Mouse (Mus musculus) gastrocnemius, adult 8-10 months (tissue): ENCODE measurements around the gene AI837181. TPM values are rescaled to one million over a fixed set of nuclear protein-coding genes. Genes with fewer than 3 reads are reported as not detected.

Source experiments
- DNase-seq, 2 experiments: peaks; one replicate each; pipeline ENCODE4 v3.0.0; 2022; ENCODE audit warnings: low spot score in 2 of 2
- total RNA-seq, 4 experiments: library from RNA; stranded (reverse); gene quantifications; 2 replicates each; pipeline ENCODE4 v1.2.4; 2022

Gene AI837181
- total RNA-seq, 4 experiments from 2014 or later = 33.7 to 38.3 (median 35.8) TPM

DNA sequence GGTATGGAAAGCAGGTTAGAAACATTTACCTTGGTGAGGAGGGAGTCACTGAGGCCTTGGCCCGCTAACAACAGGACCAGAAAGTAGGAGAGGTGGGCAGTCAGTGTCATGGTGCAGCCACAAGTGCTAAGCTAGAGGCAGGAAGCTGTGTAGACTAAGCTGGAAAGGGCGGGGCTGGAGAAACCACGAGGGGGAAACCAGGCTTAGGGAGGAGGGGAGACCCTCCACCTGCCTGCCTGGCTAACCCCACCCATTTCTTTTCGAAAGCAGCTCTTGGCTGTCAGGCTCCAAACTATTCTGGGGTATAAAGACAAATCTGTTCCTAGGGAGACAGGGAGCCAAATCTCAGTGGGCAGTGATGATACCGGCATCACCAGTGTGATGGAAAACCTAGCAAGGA lies 43.4 kb downstream of the AI837181 start, which contains the start of gene Ctsw:
Gene Ctsw, minus strand, starts transcription at position 134 of the 400 bp plus-strand sequence.
- no peak for DNase-seq

DNA sequence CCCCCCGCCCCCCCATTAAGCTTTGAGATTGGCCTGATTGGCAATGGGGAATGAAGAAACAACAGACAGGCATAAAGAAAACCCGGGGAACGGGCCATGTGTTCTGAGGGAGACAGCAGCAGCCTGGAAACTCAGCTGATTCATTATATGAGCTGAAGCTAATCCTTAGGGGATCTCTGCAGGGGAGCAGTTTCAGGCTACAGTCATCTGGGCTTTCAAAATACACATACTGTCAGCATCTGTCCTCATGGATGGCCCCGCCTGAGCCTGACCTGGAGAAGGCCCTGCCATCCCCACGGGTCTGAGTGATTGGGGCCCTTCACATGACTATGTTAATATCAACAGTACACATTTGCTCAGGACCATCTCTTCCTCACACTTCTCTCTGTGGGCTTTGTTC lies 46.9 kb downstream of the AI837181 start:
- DNase-seq = no peak

DNA sequence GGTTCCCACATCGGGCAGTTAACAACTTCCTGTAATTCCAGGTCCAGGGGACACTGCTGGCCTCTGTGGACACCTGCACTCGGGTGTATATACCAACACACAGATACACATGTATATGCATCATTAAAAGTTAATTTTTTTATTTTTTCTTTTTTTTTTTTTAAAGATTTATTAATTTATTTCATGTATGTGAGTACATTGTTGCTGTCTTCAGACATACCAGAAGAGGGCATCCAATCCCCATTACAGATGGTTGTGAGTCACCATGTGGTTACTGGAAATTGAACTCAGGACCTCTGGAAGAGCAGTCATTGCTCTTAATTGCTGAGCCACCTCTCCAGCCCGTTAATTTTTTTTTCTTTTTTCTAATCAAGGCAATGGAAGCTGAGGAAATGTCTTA lies 47.9 kb downstream of the AI837181 start:
- no peak for DNase-seq

DNA sequence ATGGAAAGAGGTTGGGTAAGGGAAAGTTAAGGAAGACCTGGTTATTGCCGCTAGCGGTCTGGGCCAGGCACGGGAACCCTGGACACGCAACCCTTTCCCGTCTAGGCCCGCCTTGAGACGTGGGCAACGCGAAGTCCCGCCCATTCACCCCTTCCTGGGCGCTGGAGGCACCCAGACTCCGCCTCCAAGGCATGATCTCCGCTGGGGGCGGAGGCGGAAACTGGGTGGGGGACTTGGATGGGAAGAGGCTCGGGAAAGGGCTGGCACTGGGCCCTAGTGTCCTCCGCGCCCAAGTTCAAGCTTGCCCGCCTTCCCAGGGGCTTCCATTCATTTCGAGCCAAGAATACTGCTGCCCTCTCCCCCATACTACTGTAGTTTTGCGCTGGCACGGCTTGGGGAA lies 48.8 kb downstream of the AI837181 start, which contains the start of gene Efemp2:
Gene Efemp2, plus strand, starts transcription at position 235 of the 400 bp plus-strand sequence.
- DNase-seq = peak; percentile 66 to 78

DNA sequence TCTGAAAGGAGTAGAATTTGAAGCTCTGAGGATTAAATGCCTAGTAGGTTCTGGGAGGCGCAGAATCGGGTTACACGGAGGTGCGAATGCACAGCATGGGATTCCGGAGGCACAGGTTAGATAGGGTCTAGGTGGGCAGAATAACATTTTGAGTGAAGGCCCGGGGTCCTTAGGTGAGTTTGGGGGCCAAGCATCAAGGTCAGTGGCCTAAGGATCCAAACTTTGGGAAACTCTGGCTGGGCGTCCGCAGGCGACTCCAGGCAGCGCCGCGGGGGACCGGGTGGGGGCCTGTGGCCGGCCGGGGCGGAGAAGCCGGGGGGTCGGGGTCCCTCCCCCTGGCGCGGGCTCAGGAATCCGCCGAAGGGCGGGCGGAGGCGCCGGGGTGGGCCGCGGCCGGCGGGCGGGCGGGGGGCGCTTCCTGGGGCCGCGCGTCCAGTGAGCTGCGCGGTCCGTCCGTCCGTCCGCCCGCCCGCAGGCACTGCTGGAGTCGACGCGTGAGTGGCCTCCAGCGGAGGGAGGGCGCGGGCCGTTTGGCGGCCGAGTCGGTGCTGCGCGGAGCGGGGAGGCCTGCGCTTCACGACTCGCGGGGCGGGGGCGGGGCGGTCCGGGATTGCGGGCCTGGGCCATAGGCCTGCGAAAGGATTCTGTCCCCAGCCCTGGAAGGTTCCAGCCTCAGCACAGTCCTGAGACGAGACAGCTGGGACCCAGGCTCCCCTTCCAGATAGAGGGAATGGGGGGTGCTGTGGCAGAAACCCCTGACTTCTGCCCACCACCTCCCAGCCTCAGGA lies 49.5 kb downstream of the AI837181 start:
- DNase-seq = no peak

DNA sequence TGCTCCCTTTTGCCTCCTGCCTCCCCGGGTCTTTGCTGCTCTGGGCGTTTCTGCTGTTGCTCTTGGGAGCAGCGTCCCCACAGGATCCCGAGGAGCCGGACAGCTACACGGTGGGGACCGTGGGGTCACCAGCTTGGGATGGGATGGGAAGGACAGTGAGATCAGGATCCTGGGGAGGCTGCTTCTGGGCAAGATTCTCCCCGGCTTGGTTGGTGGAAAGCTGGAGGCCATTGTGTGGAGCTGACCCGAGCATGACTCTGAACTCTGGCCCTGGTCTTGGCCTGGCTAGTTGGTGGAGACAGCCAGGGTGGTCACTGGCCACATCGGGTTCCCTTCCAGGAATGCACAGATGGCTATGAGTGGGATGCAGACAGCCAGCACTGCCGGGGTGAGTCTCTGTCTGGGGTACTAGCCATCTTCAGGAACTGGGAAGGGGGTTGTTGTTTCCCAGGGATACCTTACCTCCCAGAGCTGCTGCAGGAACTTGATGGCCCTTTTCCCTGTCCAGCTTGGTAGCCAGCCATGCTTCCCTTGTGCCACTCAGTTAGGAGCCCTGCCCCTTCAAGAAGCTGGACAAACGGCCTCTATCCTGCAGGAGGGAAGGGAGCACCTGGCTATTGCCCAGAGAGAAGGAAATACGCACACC lies 50.2 kb downstream of the AI837181 start:
- no peak for DNase-seq

Other genes starting within 250 kb of the AI837181 start
- 1 to 10 TPM; 4.5 to 6.6 (median 5.4) TPM for gene Pacs1, start 152.0 kb upstream of the AI837181 start, total RNA-seq
- 10 to 100 TPM; 59.7 to 74.1 (median 62.9) TPM for gene Sf3b2, start 129.7 kb upstream of the AI837181 start, total RNA-seq
- under 1 TPM in 1 of 4 experiments, not detected in 3; 0.17 TPM for gene Gal3st3, start 126.8 kb upstream of the AI837181 start, total RNA-seq
- not detected for gene Catsper1, start 89.4 kb upstream of the AI837181 start, total RNA-seq
- 10 to 100 TPM; 44.0 to 55.9 (median 44.9) TPM for gene Cst6, start 75.6 kb upstream of the AI837181 start, total RNA-seq
- 10 to 100 TPM; 16.3 to 18.8 (median 17.9) TPM for gene Eif1ad, start 58.4 kb upstream of the AI837181 start, total RNA-seq
- gene Banf1, start 58.0 kb upstream of the AI837181 start, total RNA-seq = 100 to 1,000 TPM; 122 to 146 (median 135) TPM
- 10 to 100 TPM; 40.2 to 52.1 (median 45.3) TPM for gene Sart1, start 36.4 kb upstream of the AI837181 start, total RNA-seq
- gene Tsga10ip, start 22.6 kb upstream of the AI837181 start, total RNA-seq = 1 to 10 TPM in 3 of 4 experiments, under 1 TPM in 1; 0.96 to 2.4 (median 2.0) TPM
- 100 to 1,000 TPM; 727 to 752 (median 743) TPM for gene Drap1, start 165 bp upstream of the AI837181 start, total RNA-seq
- not detected for gene Fosl1, start 22.4 kb downstream of the AI837181 start, total RNA-seq
- gene Ccdc85b, start 32.8 kb downstream of the AI837181 start, total RNA-seq = 1 to 10 TPM; 5.5 to 8.1 (median 6.3) TPM
- gene Fibp, start 35.5 kb downstream of the AI837181 start, total RNA-seq = 10 to 100 TPM; 29.2 to 35.1 (median 32.8) TPM
- not detected for gene Ctsw, start 43.4 kb downstream of the AI837181 start, total RNA-seq
- 1 to 10 TPM; 3.2 to 6.1 (median 3.8) TPM for gene Efemp2, start 48.8 kb downstream of the AI837181 start, total RNA-seq
- gene Mus81, start 63.3 kb downstream of the AI837181 start, total RNA-seq = 10 to 100 TPM; 18.5 to 22.8 (median 21.2) TPM
- gene Cfl1, start 65.3 kb downstream of the AI837181 start, total RNA-seq = 10 to 100 TPM; 44.8 to 57.2 (median 51.2) TPM
- under 1 TPM in 3 of 4 experiments, not detected in 1; 0.31 to 0.67 (median 0.47) TPM for gene 1700020D05Rik, start 78.6 kb downstream of the AI837181 start, total RNA-seq
- gene Snx32, start 85.4 kb downstream of the AI837181 start, total RNA-seq = 1 to 10 TPM; 5.3 to 6.4 (median 5.9) TPM
- gene Ovol1, start 135.5 kb downstream of the AI837181 start, total RNA-seq = not detected
- gene Ap5b1, start 142.9 kb downstream of the AI837181 start, total RNA-seq = 1 to 10 TPM; 2.0 to 2.6 (median 2.5) TPM
- gene Rnaseh2c, start 176.7 kb downstream of the AI837181 start, total RNA-seq = 10 to 100 TPM; 40.5 to 63.8 (median 50.9) TPM
- gene Kat5, start 185.1 kb downstream of the AI837181 start, total RNA-seq = 10 to 100 TPM; 17.2 to 23.9 (median 21.6) TPM
- gene Rela, start 212.3 kb downstream of the AI837181 start, total RNA-seq = 10 to 100 TPM; 13.8 to 20.5 (median 15.0) TPM
- gene Sipa1, start 238.6 kb downstream of the AI837181 start, total RNA-seq = 1 to 10 TPM; 2.1 to 6.9 (median 6.3) TPM